Mouse (Mus musculus) forebrain, embryonic 13.5 days (tissue): ENCODE measurements around the gene Rps6kc1. TPM values are rescaled to one million over a fixed set of nuclear protein-coding genes. Genes with fewer than 3 reads are reported as not detected.

Source experiments
- ATAC-seq: fragments of 200-750 bp; cut with Nextera tagmentation; 2 replicates; pipeline ENCODE4 v1.8.0; 2017
- H3K27ac ChIP-seq: fragments of 300-500 bp; sonication (generic); 2 replicates; pipeline ENCODE4 v1.5.1; 2015; ENCODE audit warnings: inconsistent platforms, mild to moderate bottlenecking, moderate library complexity
- H3K27me3 ChIP-seq: fragments of 300-500 bp; sonication (generic); 2 replicates; pipeline ENCODE4 v1.6.1; 2015; ENCODE audit warnings: mild to moderate bottlenecking, inconsistent platforms
- H3K36me3 ChIP-seq: fragments of 300-500 bp; sonication (generic); 2 replicates; pipeline ENCODE4 v1.6.1; 2015; ENCODE audit warnings: mild to moderate bottlenecking, inconsistent platforms; ENCODE audit not compliant: poor library complexity, severe bottlenecking
- H3K4me1 ChIP-seq: fragments of 300-500 bp; sonication (generic); 2 replicates; pipeline ENCODE4 v1.6.1; 2015; ENCODE audit warnings: inconsistent platforms
- H3K4me2 ChIP-seq: fragments of 300-500 bp; sonication (generic); 2 replicates; pipeline ENCODE4 v1.6.1; 2015; ENCODE audit warnings: inconsistent platforms, mild to moderate bottlenecking, moderate library complexity
- H3K4me3 ChIP-seq: fragments of 300-500 bp; sonication (generic); 2 replicates; pipeline ENCODE4 v1.5.1; 2015; ENCODE audit warnings: mild to moderate bottlenecking, inconsistent platforms
- H3K9ac ChIP-seq: fragments of 300-500 bp; sonication (generic); 2 replicates; pipeline ENCODE4 v1.6.1; 2015; ENCODE audit warnings: mild to moderate bottlenecking, inconsistent platforms
- H3K9me3 ChIP-seq: fragments of 300-500 bp; sonication (generic); replicated peaks from 2 replicates; pipeline ENCODE4 v1.6.1; 2016; ENCODE audit warnings: inconsistent platforms
- WGBS: fragments of 180-500 bp; shearing (Covaris S2); methylation state at CpG from one replicate; pipeline ENCODE4 v1.1.7; 2015; 5-methylcytosine and 5-hydroxymethylcytosine counted together
- polyA plus RNA-seq: library from polyadenylated mRNA; unstranded; fragments of >200 nt; fragmentation: Nextera tagmentation; extraction: Ambion mirVana; gene quantifications from 2 replicates; pipeline ENCODE4 v1.2.1, GENCODE M21; 2015

Gene Rps6kc1
- polyA plus RNA-seq, 1 experiment from 2014 or later = 20.2 TPM

- Histone ChIP-seq H3K9me3 (no peaks in the 10 kb centered on the region), H3K4me1 (peaks cover 32% of the 10 kb centered on the region), H3K36me3 (no peaks in the 10 kb centered on the region), H3K4me3 (peak overlapping the region; percentile 15; the same call in 1 of the 2 replicates), H3K27ac (peak overlapping the region; percentile 78), H3K9ac (no peak overlapping the region), H3K27me3 (peaks cover 24% of the 10 kb centered on the region), H3K4me2 (peak overlapping the region; percentile 54)
- ATAC-seq = peak; percentile 89
- WGBS = 10% methylated on average over 25 of the region's 25 CpGs
Measured at GRCm38 (mm10) chr1:190682021-190682926, 229.3 kb downstream of the Rps6kc1 start.

DNA sequence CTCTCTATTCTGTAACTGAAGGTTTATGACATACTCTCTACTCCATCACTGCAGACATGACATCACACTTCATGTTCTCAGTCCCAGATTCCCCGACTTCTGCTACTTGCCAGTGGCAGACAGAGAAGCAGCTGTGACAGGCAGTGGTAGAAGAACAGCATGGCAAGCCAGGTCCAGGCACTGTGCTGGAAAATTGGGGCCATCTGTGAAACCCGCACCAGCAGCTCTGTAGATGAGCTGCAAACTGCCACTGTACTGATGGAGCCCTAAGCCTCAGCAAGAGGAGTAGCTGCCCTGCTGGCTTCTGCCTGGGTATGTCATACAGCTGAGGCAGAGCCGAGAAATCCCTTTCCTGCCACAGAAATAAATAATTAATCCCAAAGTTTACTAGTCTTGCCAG, 236.1 kb downstream of the Rps6kc1 start:
- peaks cover 4% of the 10 kb centered on the region; the same call in 1 of the 2 replicates for H3K4me1 ChIP-seq
- no peak overlapping the region for H3K27ac ChIP-seq
- no peak overlapping the region for H3K4me3 ChIP-seq
- WGBS = 85% methylated on average over 3 of the region's 3 CpGs
- ATAC-seq = no peak
- H3K9me3 ChIP-seq = no peaks in the 10 kb centered on the region
- H3K36me3 ChIP-seq = no peaks in the 10 kb centered on the region
- no peak overlapping the region for H3K4me2 ChIP-seq
- peaks cover 11% of the 10 kb centered on the region for H3K27me3 ChIP-seq
- no peak overlapping the region for H3K9ac ChIP-seq

DNA sequence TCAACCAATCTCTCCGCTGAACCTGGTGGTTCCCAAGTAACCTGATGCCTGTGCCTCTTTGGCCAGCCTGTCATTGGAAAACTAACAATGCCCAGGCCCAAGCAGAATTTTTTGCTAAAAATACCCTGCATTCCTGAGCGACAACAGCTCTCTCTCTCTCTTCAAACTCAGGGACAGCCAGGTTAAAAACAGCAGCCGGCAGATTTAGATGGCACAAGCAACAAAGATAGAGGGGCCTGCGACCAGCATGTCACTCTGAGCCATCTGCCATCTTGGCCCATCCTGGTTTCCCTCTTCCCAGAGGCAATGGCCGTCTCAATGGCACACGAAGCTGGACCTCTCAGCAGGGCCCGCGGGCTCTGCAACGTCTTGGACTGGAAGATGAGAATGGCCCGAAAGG, 242.5 kb downstream of the Rps6kc1 start:
- no peak overlapping the region for H3K27ac ChIP-seq
- H3K9me3 ChIP-seq = no peaks in the 10 kb centered on the region
- peaks cover 10% of the 10 kb centered on the region for H3K4me1 ChIP-seq
- H3K4me2 ChIP-seq = no peak overlapping the region
- no peaks in the 10 kb centered on the region for H3K36me3 ChIP-seq
- ATAC-seq = no peak
- 69% methylated on average over 10 of the region's 10 CpGs for WGBS
- no peaks in the 10 kb centered on the region for H3K27me3 ChIP-seq
- H3K4me3 ChIP-seq = no peak overlapping the region
- H3K9ac ChIP-seq = no peak overlapping the region

- no peak for ATAC-seq
- H3K4me2 ChIP-seq = no peak overlapping the region
- H3K4me3 ChIP-seq = no peak overlapping the region
- no peak overlapping the region for H3K9ac ChIP-seq
- H3K9me3 ChIP-seq = no peaks in the 10 kb centered on the region
- 95% methylated on average over 11 of the region's 11 CpGs for WGBS
- H3K27ac ChIP-seq = no peak overlapping the region
- no peaks in the 10 kb centered on the region for H3K36me3 ChIP-seq
- H3K27me3 ChIP-seq = peaks cover 3% of the 10 kb centered on the region; the same call in 1 of the 2 replicates
- H3K4me1 ChIP-seq = peaks cover 10% of the 10 kb centered on the region
Measured at GRCm38 (mm10) chr1:190667821-190668220, 243.7 kb downstream of the Rps6kc1 start.

GRCm38 (mm10) chr1:190667326-190667725, 244.2 kb downstream of the Rps6kc1 start:
- no peaks in the 10 kb centered on the region for H3K9me3 ChIP-seq
- H3K4me2 ChIP-seq = no peak overlapping the region
- 94% methylated on average over 5 of the region's 5 CpGs for WGBS
- H3K36me3 ChIP-seq = no peaks in the 10 kb centered on the region
- no peak overlapping the region for H3K27ac ChIP-seq
- no peak overlapping the region for H3K4me3 ChIP-seq
- H3K9ac ChIP-seq = no peak overlapping the region
- peaks cover 3% of the 10 kb centered on the region; the same call in 1 of the 2 replicates for H3K27me3 ChIP-seq
- ATAC-seq = no peak
- peaks cover 10% of the 10 kb centered on the region for H3K4me1 ChIP-seq

DNA sequence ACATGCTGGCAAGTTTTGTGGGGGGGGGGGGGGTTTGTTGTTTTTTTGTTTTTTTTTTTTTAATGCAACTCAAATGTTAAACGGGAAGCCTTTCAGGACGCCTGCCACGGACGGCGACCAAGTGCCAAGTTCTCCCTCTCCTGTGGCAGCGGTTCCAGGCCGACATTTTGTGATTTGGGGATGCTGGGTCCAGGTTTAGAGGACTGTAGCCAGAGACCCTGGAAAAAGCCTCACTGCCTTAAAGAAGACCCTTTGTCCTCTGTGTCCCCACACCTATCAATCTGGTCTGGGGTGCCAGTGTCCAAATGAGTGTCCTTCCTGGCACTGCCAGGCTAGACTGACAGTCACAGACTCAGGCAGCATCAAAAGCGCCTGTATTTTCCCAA, 246.1 kb downstream of the Rps6kc1 start:
- 0 out of 2 replicates have a peak overlapping the region, but pooled peaks have one; percentile 12 for H3K9ac ChIP-seq
- no peaks in the 10 kb centered on the region for H3K36me3 ChIP-seq
- H3K4me2 ChIP-seq = no peak overlapping the region
- no peaks in the 10 kb centered on the region for H3K9me3 ChIP-seq
- H3K27ac ChIP-seq = no peak overlapping the region
- no peak overlapping the region for H3K4me3 ChIP-seq
- ATAC-seq = no peak
- 70% methylated on average over 8 of the region's 8 CpGs for whole genome bisulfite sequencing
- H3K4me1 ChIP-seq = peaks cover 24% of the 10 kb centered on the region
- H3K27me3 ChIP-seq = peaks cover 3% of the 10 kb centered on the region; the same call in 1 of the 2 replicates

DNA sequence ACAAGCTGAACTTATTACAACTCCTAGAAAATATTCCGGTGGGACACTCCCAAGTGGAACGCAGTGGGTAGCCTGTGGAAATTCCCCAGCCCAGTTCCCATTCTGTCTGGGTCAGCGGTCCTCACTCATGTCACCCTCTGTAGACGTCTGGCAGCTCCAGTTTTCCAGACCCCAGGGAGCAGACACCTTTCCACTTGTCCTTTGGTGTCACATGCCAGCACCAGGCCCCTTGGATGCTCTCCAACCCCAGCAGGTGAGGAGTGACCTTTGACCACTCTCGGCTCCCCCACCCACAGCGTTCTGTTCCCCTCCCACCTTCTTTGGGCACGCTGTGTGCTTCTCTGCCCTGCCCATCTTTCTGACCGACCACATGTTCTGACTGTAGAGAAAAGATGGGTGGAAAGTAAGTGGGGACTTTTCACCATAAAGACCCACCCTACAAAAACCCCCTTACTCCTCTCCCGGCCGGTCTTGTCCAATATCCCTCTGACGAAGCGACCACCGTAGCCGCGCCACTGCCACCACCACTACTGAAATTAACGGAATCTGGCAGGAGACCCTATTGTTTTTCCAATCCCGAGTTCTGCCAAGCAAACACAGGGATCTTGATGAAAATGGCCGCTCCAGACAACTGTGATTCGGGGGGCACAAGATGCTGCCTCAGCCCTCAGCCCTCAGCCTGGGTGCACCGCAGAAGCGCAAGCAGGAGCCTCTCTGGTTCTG, 246.6 kb downstream of the Rps6kc1 start:
- Histone ChIP-seq H3K9ac (no peak overlapping the region), H3K27ac (no peak overlapping the region; the same call in 1 of the 2 replicates), H3K36me3 (no peaks in the 10 kb centered on the region), H3K9me3 (no peaks in the 10 kb centered on the region), H3K4me3 (no peak overlapping the region), H3K4me2 (no peak overlapping the region), H3K27me3 (peaks cover 3% of the 10 kb centered on the region; the same call in 1 of the 2 replicates), H3K4me1 (peaks cover 26% of the 10 kb centered on the region)
- WGBS = 84% methylated on average over 21 of the region's 21 CpGs
- no peak for ATAC-seq

- H3K27me3 ChIP-seq = peaks cover 3% of the 10 kb centered on the region; the same call in 1 of the 2 replicates
- H3K9ac ChIP-seq = no peak overlapping the region
- WGBS = 89% methylated on average over 4 of the region's 4 CpGs
- no peaks in the 10 kb centered on the region for H3K36me3 ChIP-seq
- H3K27ac ChIP-seq = no peak overlapping the region
- H3K9me3 ChIP-seq = no peaks in the 10 kb centered on the region
- H3K4me1 ChIP-seq = peaks cover 29% of the 10 kb centered on the region
- no peak overlapping the region for H3K4me3 ChIP-seq
- no peak overlapping the region for H3K4me2 ChIP-seq
- no peak for ATAC-seq
Measured at GRCm38 (mm10) chr1:190663996-190664395, 247.6 kb downstream of the Rps6kc1 start.

GRCm38 (mm10) chr1:190662736-190663135, 248.8 kb downstream of the Rps6kc1 start:
- Histone ChIP-seq H3K36me3 (no peaks in the 10 kb centered on the region), H3K4me2 (no peak overlapping the region), H3K4me3 (no peak overlapping the region), H3K4me1 (peaks cover 32% of the 10 kb centered on the region), H3K9ac (no peak overlapping the region), H3K27me3 (peaks cover 3% of the 10 kb centered on the region; the same call in 1 of the 2 replicates), H3K27ac (no peak overlapping the region), H3K9me3 (no peaks in the 10 kb centered on the region)
- WGBS = 85% methylated on average over 5 of the region's 5 CpGs
- ATAC-seq = no peak

DNA sequence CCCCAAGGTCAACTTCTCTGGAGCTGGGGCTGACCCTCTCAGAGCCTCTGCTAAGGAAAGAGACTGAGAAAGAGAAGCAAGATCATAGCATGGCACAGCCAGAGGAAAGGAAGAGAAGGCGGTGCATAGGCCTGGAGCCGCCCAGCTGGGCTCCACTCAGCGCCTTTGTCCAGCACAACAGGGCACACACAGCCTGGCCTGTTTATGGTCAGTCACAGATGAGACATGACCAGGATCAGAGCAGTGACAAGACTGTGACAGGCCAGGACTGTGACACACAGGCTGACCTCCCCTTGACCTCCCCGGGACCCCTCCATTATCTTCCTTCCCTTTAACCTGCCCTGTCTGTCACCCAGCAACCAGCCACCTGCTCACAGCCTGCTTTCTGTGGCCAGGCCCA, 249.8 kb downstream of the Rps6kc1 start:
- 50% methylated on average over 4 of the region's 4 CpGs for WGBS
- Histone ChIP-seq H3K9me3 (no peaks in the 10 kb centered on the region), H3K4me3 (no peak overlapping the region), H3K9ac (no peak overlapping the region), H3K27ac (no peak overlapping the region), H3K4me1 (peaks cover 35% of the 10 kb centered on the region), H3K27me3 (peaks cover 3% of the 10 kb centered on the region; the same call in 1 of the 2 replicates), H3K36me3 (no peaks in the 10 kb centered on the region), H3K4me2 (no peak overlapping the region)
- ATAC-seq = no peak; the same call in 1 of the 2 replicates

DNA sequence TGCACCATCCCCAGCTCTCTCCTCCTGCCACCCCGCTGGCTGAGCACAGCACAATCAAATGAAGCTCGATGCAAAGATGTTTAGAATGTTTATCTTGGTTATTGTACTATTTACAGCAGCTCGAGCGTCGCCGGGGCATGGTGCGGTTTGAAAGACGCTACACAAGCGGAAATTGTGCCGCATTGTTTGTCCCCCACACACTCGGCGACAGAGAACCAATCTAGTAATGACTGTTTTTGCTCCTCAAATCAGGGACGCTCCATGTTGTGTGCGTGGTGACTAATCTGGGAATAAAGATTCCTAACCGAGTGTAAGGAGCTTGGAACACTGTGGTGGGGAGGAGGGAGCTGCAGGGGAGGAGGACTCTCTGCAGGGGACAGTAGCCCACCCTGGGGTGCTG, 250.3 kb downstream of the Rps6kc1 start:
- 33% methylated on average over 15 of the region's 15 CpGs for WGBS
- Histone ChIP-seq H3K4me3 (no peak overlapping the region), H3K27me3 (peaks cover 3% of the 10 kb centered on the region; the same call in 1 of the 2 replicates), H3K27ac (no peak overlapping the region), H3K4me1 (peaks cover 38% of the 10 kb centered on the region), H3K36me3 (no peaks in the 10 kb centered on the region), H3K9me3 (no peaks in the 10 kb centered on the region), H3K4me2 (no peak overlapping the region), H3K9ac (no peak overlapping the region)
- no peak; the same call in 1 of the 2 replicates for ATAC-seq
